Mouse (Mus musculus) liver, adult 2 months (tissue): Measurements from ENCODE around the gene Rhoh. TPM values are rescaled to one million over a fixed set of nuclear protein-coding genes. Genes with fewer than 3 reads are reported as not detected.

Source experiments
- DNase-seq: peaks from one replicate; pipeline ENCODE4 v3.0.0-alpha.2; 2011; ENCODE audit warnings: low read depth, low spot score; ENCODE audit errors: extremely low read depth
- H3K27ac ChIP-seq: fragments of 200-500 bp; replicated peaks from 2 replicates; pipeline ENCODE4 v1.5.1; 2012; ENCODE audit warnings: low read depth, mild to moderate bottlenecking, control low read depth, inconsistent platforms, low read length; ENCODE audit not compliant: insufficient read depth
- H3K27me3 ChIP-seq: fragments of 200-500 bp; 2 replicates; pipeline ENCODE4 v1.6.1; 2012; ENCODE audit warnings: mild to moderate bottlenecking, moderate library complexity, low read length, inconsistent platforms; ENCODE audit not compliant: control insufficient read depth, insufficient read depth
- H3K36me3 ChIP-seq: fragments of 200-500 bp; 2 replicates; pipeline ENCODE4 v1.6.1; 2012; ENCODE audit warnings: low read length, inconsistent platforms; ENCODE audit not compliant: control insufficient read depth, insufficient read depth
- H3K4me1 ChIP-seq: fragments of 200-500 bp; 2 replicates; pipeline ENCODE4 v1.6.1; 2011; ENCODE audit warnings: low read length; ENCODE audit not compliant: control insufficient read depth, insufficient read depth
- H3K4me3 ChIP-seq: fragments of 200-500 bp; 2 replicates; pipeline ENCODE4 v1.5.1; 2011; ENCODE audit warnings: low read depth, mild to moderate bottlenecking, control low read depth, low read length, moderate library complexity; ENCODE audit not compliant: insufficient read depth
- H3K79me2 ChIP-seq: fragments of 200-500 bp; 2 replicates; pipeline ENCODE4 v1.6.1; 2012; ENCODE audit warnings: inconsistent platforms, mild to moderate bottlenecking, low read length, moderate library complexity; ENCODE audit not compliant: control insufficient read depth, insufficient read depth
- H3K9ac ChIP-seq: fragments of 200-500 bp; 2 replicates; pipeline ENCODE4 v1.6.1; 2012; ENCODE audit warnings: low read depth, mild to moderate bottlenecking, control low read depth, inconsistent platforms, low read length
- CTCF ChIP-seq: fragments of 200-500 bp; IDR thresholded peaks from 2 replicates; pipeline ENCODE4 v1.5.1; 2011; ENCODE audit warnings: low read depth, low read length, control low read depth
- POLR2A ChIP-seq: fragments of 200-500 bp; IDR thresholded peaks from 2 replicates; pipeline ENCODE4 v1.6.1; 2011; ENCODE audit warnings: low read length, control low read depth; ENCODE audit not compliant: insufficient read depth; ENCODE audit errors: extremely low read depth
- WGBS: fragments of 180-500 bp; shearing (Covaris S2); methylation state at CpG from one replicate; pipeline ENCODE4 v1.1.7; 2018; 5-methylcytosine and 5-hydroxymethylcytosine counted together
- polyA plus RNA-seq: library from polyadenylated mRNA; depleted of rRNA; stranded (reverse); fragments of >200 nt; gene quantifications from 2 replicates; pipeline ENCODE4 v1.2.3, GENCODE M21; 2012
- total RNA-seq: library from RNA; depleted of rRNA; stranded (reverse); fragments of >200 nt; gene quantifications from 2 replicates; pipeline ENCODE4 v1.2.3, GENCODE M21; 2014

The Rhoh gene
- total and polyA plus RNA-seq, 2 experiments: 0.22 to 1.2 TPM

DNA sequence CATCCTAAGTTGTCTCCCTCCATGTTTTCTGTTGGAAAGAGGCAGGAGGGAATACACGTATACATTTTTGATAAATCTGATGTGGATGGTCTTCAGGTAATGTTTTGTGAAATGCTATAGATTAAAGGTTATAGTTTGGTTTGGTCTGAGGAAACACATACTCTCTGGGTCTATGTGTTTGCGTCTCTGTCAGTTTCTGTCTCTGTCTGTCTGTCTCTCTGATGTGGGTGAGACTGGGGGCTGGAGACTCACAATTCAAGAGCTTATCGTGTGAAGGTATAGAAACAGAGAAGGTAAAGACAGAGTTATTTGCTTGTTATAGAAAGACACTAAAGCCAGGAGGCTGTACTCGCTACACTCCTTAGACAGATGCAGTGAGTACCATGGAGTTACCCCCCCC lies 8.6 kb downstream of the Rhoh start:
- 90% methylated on average over 4 of the region's 4 CpGs for WGBS
- no peaks in the 10 kb centered on the region for H3K36me3 ChIP-seq
- H3K27ac ChIP-seq: no peak overlapping the region
- no peak overlapping the region for H3K4me3 ChIP-seq
- H3K9ac ChIP-seq: no peak overlapping the region
- no peaks in the 10 kb centered on the region for H3K27me3 ChIP-seq
- H3K4me1 ChIP-seq: no peaks in the 10 kb centered on the region
- no peak for DNase-seq
- no peak for TF ChIP-seq CTCF
- no peak for TF ChIP-seq POLR2A
- no peaks in the 10 kb centered on the region; the same call in 1 of the 2 replicates for H3K79me2 ChIP-seq

DNA sequence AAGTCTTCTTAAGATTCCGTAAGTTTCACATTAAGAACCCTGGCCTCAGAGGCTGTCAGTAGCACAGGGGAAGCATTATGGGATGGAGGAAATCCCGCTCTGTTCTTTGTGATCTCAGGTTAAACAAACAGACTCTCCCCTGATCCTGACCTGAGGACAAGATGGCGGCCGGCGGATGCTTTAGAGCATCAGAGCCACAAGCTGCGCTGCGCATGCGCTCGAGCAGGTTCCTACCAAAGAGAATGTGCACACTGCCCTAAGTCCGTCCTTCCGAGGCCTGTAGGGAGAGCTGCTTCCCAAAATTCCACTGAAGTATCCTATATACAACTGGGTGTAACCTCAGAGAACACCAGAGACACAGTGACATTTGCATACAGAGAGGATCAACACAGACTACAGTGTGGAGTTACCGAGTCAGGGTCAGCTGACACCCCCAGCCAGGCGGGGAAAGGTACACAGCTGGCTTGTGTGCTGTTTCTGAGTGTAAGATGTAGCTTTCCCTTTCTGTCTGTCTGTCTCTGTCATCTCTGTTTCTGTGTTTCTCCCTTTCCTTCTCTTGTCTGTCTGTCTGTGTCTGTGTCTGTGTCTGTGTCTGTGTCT lies 10.4 kb downstream of the Rhoh start:
- no peak for DNase-seq
- Histone ChIP-seq H3K79me2 (no peaks in the 10 kb centered on the region; the same call in 1 of the 2 replicates), H3K27me3 (no peaks in the 10 kb centered on the region), H3K4me3 (no peak overlapping the region), H3K4me1 (no peaks in the 10 kb centered on the region), H3K9ac (no peak overlapping the region), H3K36me3 (no peaks in the 10 kb centered on the region), H3K27ac (no peak overlapping the region)
- 87% methylated on average over 13 of the region's 13 CpGs for WGBS
- no peak for TF ChIP-seq POLR2A
- no peak for TF ChIP-seq CTCF

DNA sequence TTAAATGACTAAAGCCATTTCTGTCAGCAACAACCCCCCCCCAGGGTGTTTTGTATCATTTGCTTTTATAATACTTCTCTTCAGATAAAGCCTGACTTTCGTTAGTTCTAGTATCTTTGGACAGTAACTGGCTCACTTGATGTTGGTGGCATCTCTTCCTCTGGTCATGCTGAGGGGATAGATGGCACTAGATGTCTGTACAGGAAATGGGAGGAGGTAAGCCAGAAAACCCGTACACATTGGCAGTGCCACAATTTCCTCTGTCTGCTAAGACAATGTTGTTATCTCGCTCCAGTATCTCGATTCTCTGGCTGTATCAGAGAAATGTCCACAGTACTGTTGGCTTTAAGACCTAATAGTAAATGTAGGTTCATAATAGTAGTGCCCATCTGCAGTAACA lies 12.2 kb downstream of the Rhoh start:
- 55% methylated on average over 4 of the region's 4 CpGs for WGBS

DNA sequence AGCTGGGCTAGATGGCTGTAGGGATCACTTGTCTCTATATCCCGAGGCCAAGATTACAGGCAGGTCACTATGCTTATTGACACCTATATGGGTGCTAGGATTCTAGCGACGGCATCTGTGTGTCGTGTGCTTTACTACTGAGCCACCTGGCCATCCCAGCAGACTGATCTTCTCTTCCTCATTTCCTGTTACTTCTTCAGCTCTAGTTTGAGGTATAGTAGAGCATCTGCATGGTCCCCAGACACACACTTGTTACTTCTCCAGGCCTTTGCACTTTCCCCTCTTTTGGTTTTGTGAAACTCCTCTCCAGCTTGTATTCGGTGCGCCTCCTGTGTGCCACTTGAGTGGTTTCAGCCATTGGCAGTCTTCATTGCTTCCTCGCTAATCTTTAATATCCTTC lies 14.3 kb downstream of the Rhoh start:
- Histone ChIP-seq H3K4me3 (no peak overlapping the region), H3K36me3 (no peaks in the 10 kb centered on the region), H3K4me1 (no peaks in the 10 kb centered on the region), H3K79me2 (no peaks in the 10 kb centered on the region), H3K9ac (no peak overlapping the region), H3K27ac (no peak overlapping the region), H3K27me3 (no peaks in the 10 kb centered on the region)
- TF ChIP-seq POLR2A: no peak
- no peak for TF ChIP-seq CTCF
- DNase-seq: no peak
- WGBS: 98% methylated on average over 7 of the region's 7 CpGs

More for the DNA sequence above, 12.2 kb downstream of the Rhoh start:
- no peak for TF ChIP-seq POLR2A
- TF ChIP-seq CTCF: no peak
- Histone ChIP-seq H3K79me2 (no peaks in the 10 kb centered on the region; the same call in 1 of the 2 replicates), H3K4me1 (no peaks in the 10 kb centered on the region), H3K4me3 (no peak overlapping the region), H3K9ac (no peak overlapping the region), H3K27ac (no peak overlapping the region), H3K27me3 (no peaks in the 10 kb centered on the region), H3K36me3 (no peaks in the 10 kb centered on the region)
- DNase-seq: no peak

DNA sequence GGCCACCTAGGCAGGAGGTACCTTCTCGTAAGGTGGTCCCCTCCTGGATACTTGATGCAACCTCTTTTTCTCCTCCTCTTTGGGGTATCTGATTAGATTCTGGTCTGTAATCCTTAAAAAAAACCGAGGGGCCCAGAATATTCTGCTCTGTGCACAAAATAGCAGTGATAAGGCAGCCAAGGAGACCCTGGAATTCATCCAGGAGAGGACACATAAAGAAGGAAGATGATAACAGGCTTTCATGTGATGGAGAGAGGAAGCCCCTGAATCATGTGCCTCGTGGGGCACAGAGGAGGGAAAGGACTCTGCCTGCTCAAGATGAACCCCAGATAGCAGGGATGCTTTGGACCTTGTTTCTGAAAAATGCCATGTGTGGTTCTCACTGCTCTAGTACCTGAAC lies 17.4 kb downstream of the Rhoh start:
- Histone ChIP-seq H3K36me3 (no peaks in the 10 kb centered on the region), H3K79me2 (no peaks in the 10 kb centered on the region), H3K4me3 (no peak overlapping the region), H3K27ac (no peak overlapping the region), H3K27me3 (no peaks in the 10 kb centered on the region), H3K4me1 (no peaks in the 10 kb centered on the region), H3K9ac (no peak overlapping the region)
- TF ChIP-seq POLR2A (no peak), CTCF (no peak)
- no peak for DNase-seq
- 60% methylated on average over 3 of the region's 3 CpGs for WGBS

DNA sequence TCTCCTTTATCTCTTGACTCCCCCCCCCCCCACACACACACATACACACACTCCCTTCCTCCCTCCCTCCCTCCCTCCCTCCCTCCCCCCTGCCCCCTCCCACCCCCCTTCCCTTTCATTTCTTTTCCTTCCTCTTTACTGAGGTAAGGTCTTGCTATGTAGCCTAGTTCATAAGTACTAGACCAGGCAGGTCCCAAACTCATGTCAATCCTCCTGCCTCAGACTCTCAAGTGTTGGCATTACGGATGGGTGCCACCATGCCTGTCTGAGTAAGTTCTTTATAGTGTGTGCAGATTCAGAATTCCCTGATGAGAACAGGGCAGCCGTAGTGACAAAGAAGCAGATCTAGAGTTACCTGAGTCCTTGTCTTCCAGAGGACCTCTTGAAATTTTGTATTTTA lies 20.2 kb downstream of the Rhoh start:
- H3K9ac ChIP-seq: no peak overlapping the region
- H3K4me3 ChIP-seq: no peak overlapping the region
- DNase-seq: no peak
- no peaks in the 10 kb centered on the region for H3K79me2 ChIP-seq
- no peaks in the 10 kb centered on the region for H3K27me3 ChIP-seq
- TF ChIP-seq POLR2A (no peak), CTCF (no peak)
- no peaks in the 10 kb centered on the region for H3K4me1 ChIP-seq
- H3K27ac ChIP-seq: no peak overlapping the region
- H3K36me3 ChIP-seq: no peaks in the 10 kb centered on the region
- 99% methylated on average over 2 of the region's 2 CpGs for WGBS
